Mouse (Mus musculus) forebrain, embryonic 16.5 days (tissue): ENCODE data around the gene Celsr1. TPM values are rescaled to one million over a fixed set of nuclear protein-coding genes. Genes with fewer than 3 reads are reported as not detected.
A peak's percentile ranks its signal among the peaks of the same experiment; 100 is the strongest.

ENCODE experiments used
- ATAC-seq: fragments of 200-750 bp; cut with Nextera tagmentation; 2 replicates; pipeline ENCODE4 v1.8.0; 2017; ENCODE audit warnings: mild to moderate bottlenecking, moderate library complexity
- H3K27ac ChIP-seq: fragments of 300-500 bp; sonication (generic); 2 replicates; pipeline ENCODE4 v1.5.1; 2014; ENCODE audit warnings: low read length, control low read depth
- H3K27me3 ChIP-seq: fragments of 300-500 bp; sonication (generic); replicated peaks from 2 replicates; pipeline ENCODE4 v1.6.1; 2014; ENCODE audit warnings: low read length; ENCODE audit not compliant: control insufficient read depth, insufficient read depth
- H3K36me3 ChIP-seq: fragments of 300-500 bp; sonication (generic); 2 replicates; pipeline ENCODE4 v1.6.1; 2014; ENCODE audit not compliant: control insufficient read depth, insufficient read depth
- H3K4me1 ChIP-seq: fragments of 300-500 bp; sonication (generic); replicated peaks from 2 replicates; pipeline ENCODE4 v1.6.1; 2014; ENCODE audit warnings: low read length; ENCODE audit not compliant: control insufficient read depth, insufficient read depth
- H3K4me2 ChIP-seq: fragments of 300-500 bp; sonication (generic); 2 replicates; pipeline ENCODE4 v1.6.1; 2014; ENCODE audit warnings: mild to moderate bottlenecking, low read length, control low read depth
- H3K4me3 ChIP-seq: fragments of 300-500 bp; sonication (generic); replicated peaks from 2 replicates; pipeline ENCODE4 v1.5.1; 2014; ENCODE audit warnings: mild to moderate bottlenecking, low read length, control low read depth
- H3K9ac ChIP-seq: fragments of 300-500 bp; sonication (generic); replicated peaks from 2 replicates; pipeline ENCODE4 v1.6.1; 2014; ENCODE audit warnings: low read depth, low read length, control low read depth
- H3K9me3 ChIP-seq: fragments of 300-500 bp; sonication (generic); 2 replicates; pipeline ENCODE4 v1.6.1; 2016; ENCODE audit warnings: low read length; ENCODE audit not compliant: control insufficient read depth
- WGBS: fragments of 180-500 bp; shearing (Covaris S2); extraction: QIAGEN DNeasy Blood & Tissue Kit; methylation state at CpG from one replicate; pipeline ENCODE4 v1.1.7; 2014; 5-methylcytosine and 5-hydroxymethylcytosine counted together
- polyA plus RNA-seq: library from polyadenylated mRNA; unstranded; fragments of >200 nt; fragmentation: Nextera tagmentation; extraction: Ambion mirVana; gene quantifications from 2 replicates; pipeline ENCODE4 v1.2.1, GENCODE M21; 2015

Gene Celsr1
- polyA plus RNA-seq, result 4.6 and 5.6 TPM in 2 replicates

- peak within 1 kb of the TSS; percentile 83 for H3K4me2 ChIP-seq
- under 1% methylated on average over 79 of the region's 80 CpGs for WGBS
- H3K27me3 ChIP-seq, result no peaks in the 10 kb centered on the region
- peaks cover 9% of the 10 kb centered on the region; the same call in 1 of the 2 replicates for H3K36me3 ChIP-seq
- peak within 1 kb of the TSS; percentile 63 for H3K9ac ChIP-seq
- peaks cover 31% of the 10 kb centered on the region for H3K4me1 ChIP-seq
- peak; percentile 9; the same call in 1 of the 2 replicates for ATAC-seq
- H3K9me3 ChIP-seq, result 0 out of 2 replicates have a peak, but pooled peaks cover 4% of the 10 kb centered on the region
- peak within 1 kb of the TSS; percentile 55 for H3K4me3 ChIP-seq
- H3K27ac ChIP-seq, result peak within 1 kb of the TSS; percentile 67
Measured at GRCm38 (mm10) chr15:86033191-86033841, at the start of gene Celsr1. Celsr1 (minus strand) TSS chr15:86033777.

GRCm38 (mm10) chr15:86083261-86083741 lies 49.7 kb upstream of the Celsr1 start:
- H3K4me3 ChIP-seq, result no peak overlapping the region
- H3K4me1 ChIP-seq, result peaks cover 72% of the 10 kb centered on the region
- no peak overlapping the region for H3K9ac ChIP-seq
- H3K9me3 ChIP-seq, result no peaks in the 10 kb centered on the region
- no peak overlapping the region; the same call in 1 of the 2 replicates for H3K27ac ChIP-seq
- ATAC-seq, result no peak
- H3K36me3 ChIP-seq, result no peaks in the 10 kb centered on the region
- H3K4me2 ChIP-seq, result no peak overlapping the region
- 62% methylated on average over 6 of the region's 6 CpGs for WGBS
- H3K27me3 ChIP-seq, result no peaks in the 10 kb centered on the region

GRCm38 (mm10) chr15:86082551-86082961 lies 49.0 kb upstream of the Celsr1 start:
- H3K27ac ChIP-seq, result 0 out of 2 replicates have a peak overlapping the region, but pooled peaks have one; percentile 5
- no peak overlapping the region for H3K9ac ChIP-seq
- no peak for ATAC-seq
- 60% methylated on average over 11 of the region's 11 CpGs for WGBS
- H3K4me2 ChIP-seq, result no peak overlapping the region
- no peaks in the 10 kb centered on the region for H3K36me3 ChIP-seq
- no peaks in the 10 kb centered on the region for H3K9me3 ChIP-seq
- no peak overlapping the region for H3K4me3 ChIP-seq
- peaks cover 65% of the 10 kb centered on the region for H3K4me1 ChIP-seq
- no peaks in the 10 kb centered on the region for H3K27me3 ChIP-seq

GRCm38 (mm10) chr15:86081654-86082053 lies 48.1 kb upstream of the Celsr1 start:
- Histone ChIP-seq H3K9me3 (no peaks in the 10 kb centered on the region), H3K4me3 (no peak overlapping the region), H3K4me1 (peaks cover 56% of the 10 kb centered on the region), H3K4me2 (no peak overlapping the region), H3K9ac (no peak overlapping the region), H3K36me3 (no peaks in the 10 kb centered on the region), H3K27me3 (no peaks in the 10 kb centered on the region), H3K27ac (no peak overlapping the region)
- WGBS, result 58% methylated on average over 12 of the region's 12 CpGs
- ATAC-seq, result no peak

GRCm38 (mm10) chr15:86080408-86080807 lies 46.8 kb upstream of the Celsr1 start:
- Histone ChIP-seq H3K4me3 (no peak overlapping the region), H3K36me3 (no peaks in the 10 kb centered on the region), H3K27me3 (no peaks in the 10 kb centered on the region), H3K4me2 (no peak overlapping the region), H3K9me3 (no peaks in the 10 kb centered on the region), H3K4me1 (peaks cover 43% of the 10 kb centered on the region), H3K9ac (no peak overlapping the region), H3K27ac (no peak overlapping the region)
- ATAC-seq, result no peak
- WGBS, result 94% methylated on average over 1 of the region's 1 CpGs

- Histone ChIP-seq H3K27ac (no peak overlapping the region), H3K4me3 (no peak overlapping the region), H3K27me3 (no peaks in the 10 kb centered on the region), H3K4me1 (peaks cover 38% of the 10 kb centered on the region), H3K36me3 (no peaks in the 10 kb centered on the region), H3K9me3 (no peaks in the 10 kb centered on the region), H3K4me2 (no peak overlapping the region), H3K9ac (no peak overlapping the region)
- ATAC-seq, result no peak
- WGBS, result 87% methylated on average over 4 of the region's 4 CpGs
Measured at GRCm38 (mm10) chr15:86079876-86080275, 46.3 kb upstream of the Celsr1 start.

- Histone ChIP-seq H3K27ac (no peak overlapping the region), H3K4me2 (no peak overlapping the region), H3K4me3 (no peak overlapping the region), H3K4me1 (peaks cover 34% of the 10 kb centered on the region), H3K9me3 (no peaks in the 10 kb centered on the region), H3K9ac (no peak overlapping the region), H3K27me3 (no peaks in the 10 kb centered on the region), H3K36me3 (no peaks in the 10 kb centered on the region)
- WGBS, result 81% methylated on average over 5 of the region's 5 CpGs
- ATAC-seq, result no peak
Measured at GRCm38 (mm10) chr15:86079467-86079866, 45.9 kb upstream of the Celsr1 start.

GRCm38 (mm10) chr15:86078481-86079216 lies 45.1 kb upstream of the Celsr1 start:
- no peak for ATAC-seq
- no peak overlapping the region for H3K27ac ChIP-seq
- WGBS, result 84% methylated on average over 18 of the region's 18 CpGs
- peaks cover 27% of the 10 kb centered on the region for H3K4me1 ChIP-seq
- H3K4me3 ChIP-seq, result no peak overlapping the region
- no peaks in the 10 kb centered on the region for H3K36me3 ChIP-seq
- no peaks in the 10 kb centered on the region for H3K9me3 ChIP-seq
- H3K27me3 ChIP-seq, result no peaks in the 10 kb centered on the region
- no peak overlapping the region for H3K4me2 ChIP-seq
- no peak overlapping the region for H3K9ac ChIP-seq

- ATAC-seq, result no peak
Measured at GRCm38 (mm10) chr15:86077934-86078333, 44.4 kb upstream of the Celsr1 start.

More at GRCm38 (mm10) chr15:86077934-86078333, 44.4 kb upstream of the Celsr1 start:
- Histone ChIP-seq H3K27ac (no peak overlapping the region), H3K4me2 (no peak overlapping the region), H3K36me3 (no peaks in the 10 kb centered on the region), H3K4me1 (peaks cover 20% of the 10 kb centered on the region), H3K9me3 (no peaks in the 10 kb centered on the region), H3K9ac (no peak overlapping the region), H3K4me3 (no peak overlapping the region), H3K27me3 (no peaks in the 10 kb centered on the region)
- WGBS, result 89% methylated on average over 5 of the region's 5 CpGs
